Mouse (Mus musculus) liver, postnatal 0 days (tissue): ENCODE measurements around the gene Timp4. TPM values are rescaled to one million over a fixed set of nuclear protein-coding genes. Genes with fewer than 3 reads are reported as not detected.

Experiments used
- ATAC-seq: fragments of 200-750 bp; cut with Nextera tagmentation; 2 replicates; pipeline ENCODE4 v1.8.0; 2017; ENCODE audit warnings: mild to moderate bottlenecking, moderate library complexity
- DNase-seq: peaks from one replicate; pipeline ENCODE4 v3.0.0-alpha.2; 2016
- H3K27ac ChIP-seq: fragments of 300-500 bp; sonication (generic); 2 replicates; pipeline ENCODE4 v1.5.1; 2014; ENCODE audit warnings: antibody characterized with exemption, moderate library complexity, mild to moderate bottlenecking, low read depth
- H3K27me3 ChIP-seq: fragments of 300-500 bp; sonication (generic); 2 replicates; pipeline ENCODE4 v1.6.1; 2014; ENCODE audit warnings: low read length, control low read depth, mixed read lengths; ENCODE audit not compliant: insufficient read depth
- H3K36me3 ChIP-seq: fragments of 300-500 bp; sonication (generic); replicated peaks from 2 replicates; pipeline ENCODE4 v1.6.1; 2014; ENCODE audit warnings: mild to moderate bottlenecking, control low read depth, low read length, moderate library complexity, mixed read lengths; ENCODE audit not compliant: insufficient read depth
- H3K4me1 ChIP-seq: fragments of 300-500 bp; sonication (generic); 2 replicates; pipeline ENCODE4 v1.6.1; 2014; ENCODE audit warnings: antibody characterized with exemption, mild to moderate bottlenecking, control low read depth; ENCODE audit not compliant: insufficient read depth
- H3K4me2 ChIP-seq: fragments of 300-500 bp; sonication (generic); 2 replicates; pipeline ENCODE4 v1.6.1; 2014; ENCODE audit warnings: low read depth, mild to moderate bottlenecking, low read length, moderate library complexity, mixed read lengths
- H3K4me3 ChIP-seq: fragments of 300-500 bp; sonication (generic); 2 replicates; pipeline ENCODE4 v1.5.1; 2014; ENCODE audit warnings: low read depth, low read length
- H3K9ac ChIP-seq: fragments of 300-500 bp; sonication (generic); replicated peaks from 2 replicates; pipeline ENCODE4 v1.6.1; 2014; ENCODE audit warnings: mild to moderate bottlenecking, moderate library complexity
- H3K9me3 ChIP-seq: fragments of 300-500 bp; sonication (generic); 2 replicates; pipeline ENCODE4 v1.6.1; 2016; ENCODE audit warnings: mild to moderate bottlenecking, control low read depth, low read length, mixed read lengths
- CTCF ChIP-seq: sonication (generic); IDR thresholded peaks from 2 replicates; pipeline ENCODE4 v1.5.1; 2016; ENCODE audit warnings: antibody characterized with exemption, low read depth
- EP300 ChIP-seq: IDR thresholded peaks from 2 replicates; pipeline ENCODE4 v1.6.1; 2016; ENCODE audit warnings: antibody characterized with exemption, low read depth, mild to moderate bottlenecking
- WGBS: fragments of 180-500 bp; shearing (Covaris S2); extraction: QIAGEN DNeasy Blood & Tissue Kit; methylation state at CpG from one replicate; pipeline ENCODE4 v1.1.7; 2014; ENCODE audit not compliant: insufficient replicate concordance; 5-methylcytosine and 5-hydroxymethylcytosine counted together
- polyA plus RNA-seq: library from polyadenylated mRNA; unstranded; fragments of >200 nt; fragmentation: Nextera tagmentation; extraction: Ambion mirVana; gene quantifications from 2 replicates; pipeline ENCODE4 v1.2.1, GENCODE M21; 2015

Timp4 gene
- polyA plus RNA-seq = 0.11 TPM in 1 of 2 replicates, not detected in the other

DNA sequence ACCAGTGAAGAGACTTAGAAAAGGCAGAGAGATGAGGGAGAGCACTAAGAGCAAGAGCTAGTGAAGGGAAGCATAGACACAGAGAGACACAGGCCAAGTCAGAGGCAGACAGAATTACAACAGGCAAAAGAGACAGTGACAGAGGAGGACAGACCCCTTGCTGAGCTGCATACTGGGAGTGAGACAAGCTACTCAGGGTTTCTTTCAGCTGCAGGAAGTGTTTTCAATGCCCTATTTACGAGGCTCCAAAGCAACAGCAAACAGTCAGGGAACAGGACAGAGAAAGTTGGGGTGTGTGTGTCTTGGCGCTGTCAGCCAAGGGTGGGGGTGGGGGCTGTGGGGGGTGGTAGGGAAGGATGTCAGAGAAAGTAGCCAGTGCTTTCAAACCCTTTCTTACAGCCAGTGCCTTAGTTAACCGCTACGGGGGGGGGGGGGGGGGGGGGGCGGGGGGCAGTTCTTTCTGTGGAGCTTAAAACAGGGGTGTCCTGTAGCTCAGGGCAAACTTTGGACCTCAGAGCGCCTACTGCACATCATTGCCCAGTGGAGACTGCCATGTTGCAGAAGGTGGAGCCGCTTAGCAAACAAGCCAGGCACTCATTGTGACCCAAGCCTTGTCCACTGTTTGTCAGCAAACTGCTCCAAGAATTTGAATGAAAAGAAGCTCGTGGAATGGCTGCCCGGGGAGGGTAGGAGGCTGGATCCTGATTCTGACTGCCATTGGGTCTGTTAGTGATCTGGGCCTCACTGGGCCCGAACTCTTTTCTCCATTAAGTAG lies at the start of gene Timp4:
TSS of gene Timp4 (minus strand) at position 107 of the 775 bp plus-strand sequence.
- Histone ChIP-seq H3K36me3 (no peaks in the 10 kb centered on the region), H3K27ac (no peak within 1 kb of the TSS), H3K9me3 (no peaks in the 10 kb centered on the region), H3K9ac (no peak within 1 kb of the TSS), H3K27me3 (0 out of 2 replicates have a peak, but pooled peaks cover 4% of the 10 kb centered on the region), H3K4me2 (peak within 1 kb of the TSS; percentile 50), H3K4me3 (no peak within 1 kb of the TSS), H3K4me1 (peaks cover 6% of the 10 kb centered on the region)
- ATAC-seq (no peak), DNase-seq (no peak)
- TF ChIP-seq EP300 (no peak), CTCF (no peak)
- whole genome bisulfite sequencing = 51% methylated on average over 7 of the region's 10 CpGs

DNA sequence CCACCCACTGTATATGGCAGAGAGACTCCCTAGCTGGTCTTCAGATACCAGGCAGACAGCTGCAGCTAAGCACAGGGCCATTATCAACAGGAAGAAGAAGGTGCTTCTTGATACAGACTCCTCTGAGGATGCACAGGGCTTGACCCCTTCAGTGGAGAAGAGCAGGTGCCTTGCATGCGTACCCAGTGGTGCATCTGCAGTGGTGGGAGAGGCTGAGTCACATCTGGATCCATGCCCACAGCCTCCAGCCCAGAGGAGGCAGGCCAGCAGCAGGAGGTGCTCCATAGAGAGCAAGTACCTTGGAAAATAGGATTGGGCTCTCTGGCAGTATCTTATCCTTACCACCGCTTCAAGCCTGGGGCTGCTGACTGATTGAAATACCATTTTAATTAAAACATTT lies 41.9 kb upstream of the Timp4 start:
- DNase-seq (no peak), ATAC-seq (no peak)
- Histone ChIP-seq H3K36me3 (no peaks in the 10 kb centered on the region), H3K9ac (no peak overlapping the region), H3K27me3 (no peaks in the 10 kb centered on the region), H3K4me3 (no peak overlapping the region), H3K4me1 (no peaks in the 10 kb centered on the region), H3K4me2 (no peak overlapping the region), H3K9me3 (no peaks in the 10 kb centered on the region), H3K27ac (no peak overlapping the region)
- TF ChIP-seq CTCF = no peak
- WGBS = 86% methylated on average over 2 of the region's 2 CpGs

DNA sequence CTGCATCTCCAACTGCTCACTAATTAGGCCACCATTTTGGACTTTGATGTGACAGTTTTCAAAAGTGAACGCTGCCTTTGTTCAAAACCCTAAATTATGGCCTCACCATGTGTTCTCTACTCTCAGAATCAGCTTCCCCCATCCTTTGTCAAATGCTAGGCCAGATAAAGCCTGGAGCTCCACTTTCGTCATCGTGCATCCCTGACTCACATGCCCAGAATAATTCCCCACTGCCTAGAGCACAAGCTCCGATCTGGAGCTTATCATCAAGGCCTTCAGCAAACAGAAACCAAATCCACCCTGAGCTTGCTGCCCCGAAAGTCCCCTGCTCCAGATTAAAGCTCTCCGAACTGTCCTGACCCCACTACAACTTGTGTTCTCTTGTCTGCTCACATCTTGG lies 40.6 kb upstream of the Timp4 start:
- TF ChIP-seq EP300 (no peak), CTCF (no peak)
- H3K9me3 ChIP-seq = no peaks in the 10 kb centered on the region
- DNase-seq (no peak), ATAC-seq (no peak)
- WGBS = 61% methylated on average over 6 of the region's 6 CpGs
- no peaks in the 10 kb centered on the region for H3K4me1 ChIP-seq
- H3K4me2 ChIP-seq = no peak overlapping the region
- H3K36me3 ChIP-seq = no peaks in the 10 kb centered on the region
- no peak overlapping the region for H3K4me3 ChIP-seq
- no peak overlapping the region for H3K27ac ChIP-seq
- H3K27me3 ChIP-seq = no peaks in the 10 kb centered on the region
- H3K9ac ChIP-seq = no peak overlapping the region

DNA sequence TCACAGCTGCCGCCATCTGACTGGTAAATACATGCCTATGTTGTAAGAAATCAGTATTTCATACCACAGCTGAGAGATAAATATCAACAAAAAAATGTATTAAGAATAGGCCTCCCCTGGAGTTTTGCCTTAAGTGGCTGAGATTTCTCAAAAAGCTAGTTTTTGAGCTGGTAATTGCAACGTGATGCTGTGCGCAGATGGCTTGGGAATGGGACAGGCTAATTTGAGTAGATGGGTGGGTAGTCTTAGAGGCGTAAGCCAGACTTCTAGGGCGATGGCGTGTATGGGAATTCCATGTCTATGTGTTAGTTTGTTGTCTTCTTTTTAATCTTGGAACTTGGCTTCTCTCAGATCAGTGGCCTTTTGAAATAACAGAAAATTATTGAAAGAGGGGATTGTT lies 39.8 kb upstream of the Timp4 start:
- Histone ChIP-seq H3K27ac (no peak overlapping the region), H3K36me3 (no peaks in the 10 kb centered on the region), H3K4me1 (no peaks in the 10 kb centered on the region), H3K9ac (no peak overlapping the region), H3K27me3 (no peaks in the 10 kb centered on the region), H3K9me3 (no peaks in the 10 kb centered on the region), H3K4me2 (no peak overlapping the region), H3K4me3 (no peak overlapping the region)
- ATAC-seq = no peak
- no peak for DNase-seq
- WGBS = 86% methylated on average over 6 of the region's 6 CpGs
- TF ChIP-seq CTCF (no peak), EP300 (no peak)

- Histone ChIP-seq H3K4me2 (no peak overlapping the region), H3K27ac (no peak overlapping the region), H3K36me3 (no peaks in the 10 kb centered on the region), H3K4me1 (no peaks in the 10 kb centered on the region), H3K9ac (no peak overlapping the region), H3K9me3 (no peaks in the 10 kb centered on the region), H3K4me3 (no peak overlapping the region), H3K27me3 (no peaks in the 10 kb centered on the region)
- 54% methylated on average over 2 of the region's 2 CpGs for WGBS
- no peak for DNase-seq
- TF ChIP-seq EP300 = no peak
- TF ChIP-seq CTCF = no peak
- ATAC-seq = no peak
Observed at GRCm38 (mm10) chr6:115291068-115291467, 39.1 kb upstream of the Timp4 start.

DNA sequence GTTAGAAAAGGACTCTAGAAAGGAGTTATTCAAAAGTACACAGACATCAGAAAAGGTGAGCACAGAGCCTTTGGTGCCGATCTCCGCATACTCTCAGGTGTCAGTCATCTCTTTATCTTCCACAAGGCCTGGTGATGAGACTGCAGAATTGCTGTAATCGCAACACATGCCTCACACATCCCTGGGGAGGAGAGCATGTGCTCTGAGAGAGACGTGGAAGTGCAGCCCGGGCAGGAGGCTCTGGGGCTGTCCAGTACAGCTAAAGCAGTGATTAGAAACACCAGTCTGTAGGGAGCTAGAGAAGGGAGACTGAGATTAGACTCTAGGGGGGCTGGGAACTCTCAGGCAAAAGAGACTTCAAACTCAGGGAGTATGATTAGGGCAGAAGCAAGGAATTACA lies 38.6 kb upstream of the Timp4 start:
- Histone ChIP-seq H3K4me2 (no peak overlapping the region), H3K9ac (no peak overlapping the region), H3K27ac (no peak overlapping the region), H3K4me1 (no peaks in the 10 kb centered on the region), H3K4me3 (no peak overlapping the region), H3K9me3 (no peaks in the 10 kb centered on the region), H3K36me3 (no peaks in the 10 kb centered on the region), H3K27me3 (no peaks in the 10 kb centered on the region)
- WGBS = 66% methylated on average over 5 of the region's 5 CpGs
- no peak for DNase-seq
- no peak for TF ChIP-seq EP300
- TF ChIP-seq CTCF = no peak
- no peak for ATAC-seq
